Mouse (Mus musculus): Measurements from ENCODE around the gene Ppig.

GRCm38 (mm10) chr2:69681931-69682330 lies 40.4 kb upstream of the Ppig start:
- TF ChIP-seq POLR2A (IDR thresholded peaks at IDR 0.05; ENCODE audit: insufficient read depth, low read depth, low read length) = no peak
- TF ChIP-seq CTCF (IDR thresholded peaks at IDR 0.05) = no peak
- no peak for TF ChIP-seq EP300 (IDR thresholded peaks at IDR 0.05; ENCODE audit: insufficient read depth, low read depth, low read length)

Data from heart, adult 2 months (tissue).